Mouse (Mus musculus) midbrain, embryonic 16.5 days (tissue): ENCODE measurements at regions not wholly inside any gene's neighbourhood (a gene's known extent, or its start where the extent isn't known, plus 50 kb on each side); places are given as distances from the start of the nearest gene placed in this dataset.

Source experiments
- ATAC-seq: fragments of 200-750 bp; cut with Nextera tagmentation; 2 replicates; pipeline ENCODE4 v1.8.0; 2017; ENCODE audit warnings: moderate TSS enrichment
- H3K27ac ChIP-seq: fragments of 300-500 bp; sonication (generic); 2 replicates; pipeline ENCODE4 v1.5.1; 2014; ENCODE audit warnings: mild to moderate bottlenecking, low read length, mixed read lengths
- H3K27me3 ChIP-seq: fragments of 300-500 bp; sonication (generic); 2 replicates; pipeline ENCODE4 v1.6.1; 2014; ENCODE audit warnings: low read depth, low read length, mixed read lengths; ENCODE audit not compliant: control insufficient read depth, insufficient read depth
- H3K36me3 ChIP-seq: fragments of 300-500 bp; sonication (generic); 2 replicates; pipeline ENCODE4 v1.6.1; 2014; ENCODE audit warnings: mild to moderate bottlenecking, low read length, moderate library complexity, mixed read lengths; ENCODE audit not compliant: control insufficient read depth, insufficient read depth
- H3K4me1 ChIP-seq: fragments of 300-500 bp; sonication (generic); 2 replicates; pipeline ENCODE4 v1.6.1; 2014; ENCODE audit warnings: mild to moderate bottlenecking, low read length, mixed read lengths; ENCODE audit not compliant: control insufficient read depth, insufficient read depth
- H3K4me2 ChIP-seq: fragments of 300-500 bp; sonication (generic); 2 replicates; pipeline ENCODE4 v1.6.1; 2014; ENCODE audit warnings: mild to moderate bottlenecking, low read length, mixed read lengths
- H3K4me3 ChIP-seq: fragments of 300-500 bp; sonication (generic); 2 replicates; pipeline ENCODE4 v1.5.1; 2014; ENCODE audit warnings: low read depth, mild to moderate bottlenecking, low read length, moderate library complexity, mixed read lengths
- H3K9ac ChIP-seq: fragments of 300-500 bp; sonication (generic); 2 replicates; pipeline ENCODE4 v1.6.1; 2014; ENCODE audit warnings: low read depth, low read length, mixed read lengths
- H3K9me3 ChIP-seq: fragments of 300-500 bp; sonication (generic); replicated peaks from 2 replicates; pipeline ENCODE4 v1.6.1; 2014; ENCODE audit warnings: mild to moderate bottlenecking, low read length, mixed read lengths; ENCODE audit not compliant: control insufficient read depth, poor library complexity, severe bottlenecking
- WGBS: fragments of 180-500 bp; shearing (Covaris S2); extraction: QIAGEN DNeasy Blood & Tissue Kit; methylation state at CpG from one replicate; pipeline ENCODE4 v1.1.7; 2014; 5-methylcytosine and 5-hydroxymethylcytosine counted together

- WGBS, result 57% methylated on average over 12 of the region's 12 CpGs
- no peak for ATAC-seq
- no peaks in the 10 kb centered on the region for H3K27me3 ChIP-seq
- H3K9ac ChIP-seq, result no peak overlapping the region
- no peak overlapping the region for H3K4me3 ChIP-seq
- no peak overlapping the region for H3K4me2 ChIP-seq
- no peak overlapping the region for H3K27ac ChIP-seq
- no peaks in the 10 kb centered on the region for H3K36me3 ChIP-seq
- peaks cover 7% of the 10 kb centered on the region; the same call in 1 of the 2 replicates for H3K4me1 ChIP-seq
- no peaks in the 10 kb centered on the region for H3K9me3 ChIP-seq
Measured at GRCm38 (mm10) chr1:155504581-155505328, 53.2 kb upstream of the Acbd6 start.

DNA sequence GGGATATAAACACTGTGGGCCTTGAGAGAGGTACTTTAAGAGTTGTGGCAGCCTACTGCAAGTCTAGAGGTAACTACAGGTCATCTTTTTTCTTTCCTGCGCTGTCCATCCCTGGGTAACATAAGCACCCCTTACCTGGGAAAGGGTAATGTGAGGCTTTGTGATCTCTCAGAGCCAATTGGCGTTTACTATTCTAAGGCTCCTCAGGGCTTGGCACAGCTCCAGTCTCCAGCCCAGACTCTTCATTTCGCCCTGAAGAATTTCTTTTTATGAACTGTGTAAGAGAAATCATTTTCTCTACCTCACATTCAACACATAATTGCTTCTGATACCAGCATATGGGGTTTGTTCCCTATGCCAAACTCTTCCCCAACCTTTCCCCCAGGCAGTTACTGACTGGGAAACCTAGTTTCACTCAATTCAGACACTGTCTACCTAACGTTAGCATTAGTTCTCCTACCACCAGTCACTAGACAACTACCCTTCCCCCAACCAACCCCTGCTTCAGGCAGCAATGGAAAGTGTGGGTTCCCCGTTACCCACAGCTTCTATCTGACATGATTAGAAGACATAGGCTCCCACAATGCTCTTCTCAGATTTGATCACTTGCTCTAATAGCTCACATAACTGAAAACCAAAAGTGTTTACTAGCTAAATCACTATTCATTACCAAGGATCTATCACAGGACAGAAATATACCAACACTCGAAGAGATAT, 52.4 kb upstream of the Acbd6 start:
- 68% methylated on average over 6 of the region's 6 CpGs for WGBS

More for the DNA sequence above, 52.4 kb upstream of the Acbd6 start:
- H3K9ac ChIP-seq, result no peak overlapping the region
- no peak overlapping the region for H3K4me2 ChIP-seq
- H3K36me3 ChIP-seq, result no peaks in the 10 kb centered on the region
- H3K27ac ChIP-seq, result no peak overlapping the region
- no peaks in the 10 kb centered on the region for H3K9me3 ChIP-seq
- H3K4me3 ChIP-seq, result no peak overlapping the region
- no peak for ATAC-seq
- no peaks in the 10 kb centered on the region for H3K27me3 ChIP-seq
- peaks cover 7% of the 10 kb centered on the region; the same call in 1 of the 2 replicates for H3K4me1 ChIP-seq
